Mouse (Mus musculus): Measurements from ENCODE around the gene Cherp. TPM values are rescaled to one million over a fixed set of nuclear protein-coding genes. Genes with fewer than 3 reads are reported as not detected.

Gene Cherp
- polyA plus RNA-seq, 1 experiment, result 57.2 TPM

- DNase-seq (ENCODE audit: extremely low spot score in 1 of 2, low spot score in 1 of 2), result peak in 1 of 2 experiments; percentile 38
These were observed 54.3 kb downstream of the Cherp start for GRCm38 (mm10) chr8:72420571-72421361.

GRCm38 (mm10) chr8:72418073-72418472, 57.0 kb downstream of the Cherp start:
- no peak for DNase-seq (ENCODE audit: extremely low spot score in 1 of 2, low spot score in 1 of 2)

GRCm38 (mm10) chr8:72415252-72415651, 59.8 kb downstream of the Cherp start:
- no peak for DNase-seq (ENCODE audit: extremely low spot score in 1 of 2, low spot score in 1 of 2)

GRCm38 (mm10) chr8:72413839-72414238, 61.2 kb downstream of the Cherp start:
- no peak for DNase-seq (ENCODE audit: extremely low spot score in 1 of 2, low spot score in 1 of 2)

Other genes starting within 250 kb of the Cherp start
- gene Ap1m1, start 235.2 kb downstream of the Cherp start, polyA plus RNA-seq (2012; rRNA removed), result 111 and 115 TPM in 2 replicates
- 3.7 and 6.4 TPM in 2 replicates for gene Gm10282, start 170.0 kb downstream of the Cherp start, polyA plus RNA-seq (2012; rRNA removed)
- 10.3 and 18.3 TPM in 2 replicates for gene Klf2, start 156.2 kb downstream of the Cherp start, polyA plus RNA-seq (2012; rRNA removed)
- gene Eps15l1, start 53.8 kb downstream of the Cherp start, polyA plus RNA-seq (2012; rRNA removed), result 76.1 and 81.8 TPM in 2 replicates
- 0.58 and 0.61 TPM in 2 replicates for gene Calr3, start 31.4 kb downstream of the Cherp start, polyA plus RNA-seq (2012; rRNA removed)
- 9.6 and 10.0 TPM in 2 replicates for gene 1700030K09Rik, start 31.3 kb downstream of the Cherp start, polyA plus RNA-seq (2012; rRNA removed)
- 31.5 and 32.4 TPM in 2 replicates for gene Slc35e1, start 17.4 kb upstream of the Cherp start, polyA plus RNA-seq (2012; rRNA removed)
- gene Med26, start 73.0 kb upstream of the Cherp start, polyA plus RNA-seq (2012; rRNA removed), result 7.9 and 9.0 TPM in 2 replicates
- gene Smim7, start 95.9 kb upstream of the Cherp start, polyA plus RNA-seq (2012; rRNA removed), result 79.4 and 83.3 TPM in 2 replicates
- 141 TPM in 2 replicates for gene Tmem38a, start 96.8 kb upstream of the Cherp start, polyA plus RNA-seq (2012; rRNA removed)
- gene Nwd1, start 171.5 kb upstream of the Cherp start, polyA plus RNA-seq (2012; rRNA removed), result 23.8 and 26.4 TPM in 2 replicates
- 134 and 150 TPM in 2 replicates for gene Sin3b, start 248.1 kb upstream of the Cherp start, polyA plus RNA-seq (2012; rRNA removed)

Measured in frontal cortex, adult 2 months (tissue).